Mouse (Mus musculus): ENCODE results near the gene Hpse. TPM values are rescaled to one million over a fixed set of nuclear protein-coding genes. Genes with fewer than 3 reads are reported as not detected.

Hpse gene
- polyA plus RNA-seq (2012; rRNA removed) = 2.5 TPM in 2 replicates

- peak in 1 of 2 experiments; percentile 10 for DNase-seq (ENCODE audit: extremely low spot score in 1 of 2, low spot score in 1 of 2)
These were observed at the start of gene Hpse for GRCm38 (mm10) chr5:100719235-100720088. Gene Hpse, minus strand, starts transcription at chr5:100719716.

- peak; percentile 15 to 27 for DNase-seq (ENCODE audit: extremely low spot score in 1 of 2, low spot score in 1 of 2)
These were observed 46.5 kb upstream of the Hpse start for GRCm38 (mm10) chr5:100766026-100766425.

- DNase-seq (ENCODE audit: extremely low spot score in 1 of 2, low spot score in 1 of 2) = no peak
These were observed 42.2 kb upstream of the Hpse start for GRCm38 (mm10) chr5:100761736-100762135.

GRCm38 (mm10) chr5:100760049-100760663, 40.6 kb upstream of the Hpse start:
- no peak for DNase-seq (ENCODE audit: extremely low spot score in 1 of 2, low spot score in 1 of 2)

GRCm38 (mm10) chr5:100758121-100758520, 38.6 kb upstream of the Hpse start:
- DNase-seq (ENCODE audit: extremely low spot score in 1 of 2, low spot score in 1 of 2) = no peak

- DNase-seq (ENCODE audit: extremely low spot score in 1 of 2, low spot score in 1 of 2) = no peak
These were observed 33.9 kb upstream of the Hpse start for GRCm38 (mm10) chr5:100753407-100753806.

GRCm38 (mm10) chr5:100751655-100752054, 32.1 kb upstream of the Hpse start:
- DNase-seq (ENCODE audit: extremely low spot score in 1 of 2, low spot score in 1 of 2) = no peak

- DNase-seq (ENCODE audit: extremely low spot score in 1 of 2, low spot score in 1 of 2) = no peak
These were observed 31.2 kb upstream of the Hpse start for GRCm38 (mm10) chr5:100750617-100751255.

- DNase-seq (ENCODE audit: extremely low spot score in 1 of 2, low spot score in 1 of 2) = no peak
These were observed 19.3 kb upstream of the Hpse start for GRCm38 (mm10) chr5:100738802-100739201.

GRCm38 (mm10) chr5:100736919-100737318, 17.4 kb upstream of the Hpse start:
- no peak for DNase-seq (ENCODE audit: extremely low spot score in 1 of 2, low spot score in 1 of 2)

GRCm38 (mm10) chr5:100734535-100734934, 15.0 kb upstream of the Hpse start:
- DNase-seq (ENCODE audit: extremely low spot score in 1 of 2, low spot score in 1 of 2) = no peak

- DNase-seq (ENCODE audit: extremely low spot score in 1 of 2, low spot score in 1 of 2) = no peak
These were observed 9.2 kb upstream of the Hpse start for GRCm38 (mm10) chr5:100728757-100729156.

GRCm38 (mm10) chr5:100726001-100726400, 6.5 kb upstream of the Hpse start:
- no peak for DNase-seq (ENCODE audit: extremely low spot score in 1 of 2, low spot score in 1 of 2)

GRCm38 (mm10) chr5:100716762-100717161, 2.8 kb downstream of the Hpse start:
- DNase-seq (ENCODE audit: extremely low spot score in 1 of 2, low spot score in 1 of 2) = no peak

GRCm38 (mm10) chr5:100711219-100711618, 8.3 kb downstream of the Hpse start:
- no peak for DNase-seq (ENCODE audit: extremely low spot score in 1 of 2, low spot score in 1 of 2)

GRCm38 (mm10) chr5:100710012-100710411, 9.5 kb downstream of the Hpse start:
- no peak for DNase-seq (ENCODE audit: extremely low spot score in 1 of 2, low spot score in 1 of 2)

GRCm38 (mm10) chr5:100709035-100709434, 10.5 kb downstream of the Hpse start:
- no peak for DNase-seq (ENCODE audit: extremely low spot score in 1 of 2, low spot score in 1 of 2)

GRCm38 (mm10) chr5:100706675-100707074, 12.8 kb downstream of the Hpse start:
- no peak for DNase-seq (ENCODE audit: extremely low spot score in 1 of 2, low spot score in 1 of 2)

- no peak for DNase-seq (ENCODE audit: extremely low spot score in 1 of 2, low spot score in 1 of 2)
These were observed 15.2 kb downstream of the Hpse start for GRCm38 (mm10) chr5:100704272-100704671.

GRCm38 (mm10) chr5:100702325-100702724, 17.2 kb downstream of the Hpse start:
- DNase-seq (ENCODE audit: extremely low spot score in 1 of 2, low spot score in 1 of 2) = no peak

- DNase-seq (ENCODE audit: extremely low spot score in 1 of 2, low spot score in 1 of 2) = no peak
These were observed 18.5 kb downstream of the Hpse start for GRCm38 (mm10) chr5:100700861-100701620.
